Mouse (Mus musculus) left cerebral cortex, adult 2 months (tissue): ENCODE measurements around the gene Slco3a1. TPM values are rescaled to one million over a fixed set of nuclear protein-coding genes. Genes with fewer than 3 reads are reported as not detected.
"Not testable (repeated sequence)": the region's sequence is repeated elsewhere in the genome, so short reads cannot be mapped to it uniquely, and the experiment has no call there.

Experiments
- DNase-seq, 2 experiments: peaks; one replicate each; pipeline ENCODE4 v3.0.0; 2021 to 2022; ENCODE audit warnings: low spot score in 2 of 2, mixed read lengths in 1 of 2; ENCODE audit errors: extremely low spot score in 1 of 2
- H3K27ac ChIP-seq: fragments of 200-600 bp; 2 replicates; pipeline ENCODE4 v1.8.1; 2022
- H3K4me3 ChIP-seq: fragments of 200-600 bp; 2 replicates; pipeline ENCODE4 v1.8.1; 2022
- CTCF ChIP-seq: fragments of 200-600 bp; IDR thresholded peaks from 2 replicates; pipeline ENCODE4 v1.8.1; 2022; ENCODE audit warnings: antibody characterized with exemption, mild to moderate bottlenecking, moderate library complexity
- intact Hi-C: fragments of 180-260 bp; cut with DNase I; formaldehyde crosslinking; loops from one replicate; pipeline ENCODE4 v1.15.1; 2025
- total RNA-seq, 2 experiments: library from RNA; stranded (reverse); gene quantifications; 2 replicates each; pipeline ENCODE4 v1.2.3; 2021

The Slco3a1 gene
- total RNA-seq, 2 experiments from 2014 or later, result 54.9 to 56.8 TPM

DNA sequence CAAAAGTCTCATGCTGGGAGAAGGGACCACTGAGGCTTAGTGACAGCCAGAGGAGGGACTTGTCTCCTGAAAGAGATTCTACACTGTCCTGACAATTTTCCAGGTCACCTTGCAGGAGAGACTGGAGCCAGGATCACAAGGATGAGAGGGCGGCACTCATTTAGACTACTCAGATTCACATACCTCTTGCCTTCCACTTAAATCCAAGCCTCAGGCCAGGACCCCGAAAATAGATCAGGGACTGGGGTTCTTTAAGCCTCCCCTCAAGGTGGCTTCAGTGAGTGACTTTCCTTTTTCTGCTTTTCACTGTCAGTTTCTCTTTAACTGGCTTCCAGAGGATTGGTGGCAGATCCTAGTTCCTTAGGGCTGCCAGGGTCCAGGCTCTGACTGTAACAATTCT, 133.0 kb downstream of the Slco3a1 start:
- TF ChIP-seq CTCF, result no peak
- intact Hi-C loops, result no loop called here
- DNase-seq, result no peak
- Histone ChIP-seq H3K4me3 (no peak overlapping the region), H3K27ac (no peak overlapping the region)

DNA sequence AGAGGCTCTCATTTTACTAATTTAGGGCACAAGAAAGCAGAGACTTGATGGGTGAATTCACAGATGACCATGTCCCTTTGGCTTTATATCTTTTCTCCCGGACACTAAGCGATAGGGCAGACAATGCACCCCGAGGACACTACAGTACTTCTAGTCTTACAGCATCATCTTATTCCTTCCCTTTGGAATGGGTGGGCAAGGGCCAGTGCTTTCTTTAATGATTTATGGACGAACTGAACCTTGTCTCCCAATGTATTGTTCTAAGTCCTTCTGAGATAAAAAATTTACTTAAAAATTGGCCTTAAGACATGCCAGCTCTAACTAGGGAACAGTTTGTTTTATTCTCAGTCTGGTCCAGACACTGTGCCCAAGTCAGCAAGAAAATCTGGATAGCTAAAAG, 134.9 kb downstream of the Slco3a1 start:
- intact Hi-C loops, result no loop called here
- Histone ChIP-seq H3K4me3 (no peak overlapping the region), H3K27ac (no peak overlapping the region)
- DNase-seq, result no peak
- no peak for TF ChIP-seq CTCF

DNA sequence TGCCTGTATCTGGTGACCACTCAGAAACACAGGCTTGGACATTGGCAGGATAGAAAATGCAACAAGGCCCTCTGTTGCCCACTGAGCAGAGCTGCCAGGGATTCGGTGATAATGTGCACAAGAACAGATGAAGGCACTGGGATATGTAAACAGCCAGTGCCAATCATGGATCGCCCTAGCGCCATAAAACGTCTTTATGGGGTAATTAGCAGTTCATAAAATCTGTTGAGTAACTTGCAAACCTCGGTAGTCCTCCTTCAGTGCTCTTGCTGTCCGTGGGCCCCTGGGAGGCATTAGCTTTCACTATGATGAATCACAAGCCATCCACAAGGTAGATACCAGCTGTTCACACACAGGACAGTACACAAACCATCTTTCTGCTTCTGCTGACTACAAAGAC, 137.6 kb downstream of the Slco3a1 start:
- Histone ChIP-seq H3K27ac (no peak overlapping the region), H3K4me3 (no peak overlapping the region)
- DNase-seq, result no peak
- no peak for TF ChIP-seq CTCF
- intact Hi-C loops, result no loop called here

DNA sequence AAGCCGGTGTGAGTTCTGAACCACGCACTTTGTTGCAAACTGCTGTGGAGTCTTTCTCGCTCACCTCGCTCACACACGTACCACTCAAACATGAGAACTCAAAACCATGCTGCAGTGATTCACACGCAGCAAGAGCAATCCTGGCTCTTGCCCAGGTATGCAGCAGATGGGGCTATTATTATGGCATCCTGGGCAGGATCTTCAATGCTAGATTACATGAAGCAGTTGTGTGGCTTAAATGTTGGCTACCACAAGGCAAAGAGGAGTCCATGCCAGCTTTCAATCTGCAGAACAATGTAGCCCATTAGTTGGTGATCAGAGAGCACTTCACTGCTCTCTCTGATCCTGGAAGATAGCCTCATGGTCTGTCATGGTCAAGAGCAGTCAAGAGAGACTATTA, 139.3 kb downstream of the Slco3a1 start:
- DNase-seq, result no peak
- no peak overlapping the region for H3K27ac ChIP-seq
- intact Hi-C loops, result no loop called here
- TF ChIP-seq CTCF, result no peak
- H3K4me3 ChIP-seq, result no peak overlapping the region

DNA sequence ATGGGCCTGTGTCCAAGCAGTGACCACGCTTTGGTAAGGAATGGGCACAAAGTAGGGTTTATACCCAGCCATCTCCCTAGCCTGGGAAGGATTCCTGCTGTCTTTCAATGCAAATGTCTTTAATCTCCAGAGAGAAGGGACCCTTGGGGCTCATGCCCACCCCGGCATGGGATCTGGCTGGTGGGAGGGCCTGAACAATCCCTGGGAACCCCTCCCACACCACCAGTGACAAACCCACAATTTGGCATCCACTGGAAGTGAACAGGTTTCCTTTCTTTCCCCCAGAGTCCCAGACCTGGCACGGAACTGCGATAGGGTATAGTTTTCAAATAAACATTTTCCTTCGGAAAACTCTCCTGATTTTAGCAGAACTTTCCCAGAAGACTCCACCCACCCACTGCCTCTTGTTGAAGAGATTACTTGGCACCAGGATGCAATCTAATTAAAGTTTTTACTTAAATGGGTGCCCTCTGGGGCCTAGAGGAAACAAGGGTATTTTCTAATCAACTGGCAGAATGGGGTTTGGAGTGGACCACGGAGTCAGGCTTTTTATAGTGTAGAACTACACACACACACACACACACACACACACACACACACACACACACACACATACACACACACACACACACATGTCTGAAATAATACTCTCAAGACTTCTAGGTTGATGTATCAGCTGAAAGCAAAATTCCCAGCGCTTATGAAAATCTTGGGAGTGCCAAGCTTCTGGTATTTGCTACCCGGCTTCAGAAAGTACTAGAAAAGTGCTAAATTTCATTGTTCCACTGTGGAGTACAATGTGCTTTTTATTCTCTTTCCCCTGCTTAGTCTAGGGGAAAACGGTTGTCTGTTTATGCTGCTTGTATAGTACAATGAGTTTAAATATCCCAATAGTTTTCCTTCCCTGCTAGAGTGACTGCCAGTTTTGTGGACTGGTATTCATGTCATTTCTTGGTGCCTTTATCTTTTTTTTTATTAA, 140.6 kb downstream of the Slco3a1 start:
- no peak for TF ChIP-seq CTCF
- Histone ChIP-seq H3K4me3 (no peak overlapping the region), H3K27ac (no peak overlapping the region)
- no peak for DNase-seq
- intact Hi-C loops, result no loop called here

DNA sequence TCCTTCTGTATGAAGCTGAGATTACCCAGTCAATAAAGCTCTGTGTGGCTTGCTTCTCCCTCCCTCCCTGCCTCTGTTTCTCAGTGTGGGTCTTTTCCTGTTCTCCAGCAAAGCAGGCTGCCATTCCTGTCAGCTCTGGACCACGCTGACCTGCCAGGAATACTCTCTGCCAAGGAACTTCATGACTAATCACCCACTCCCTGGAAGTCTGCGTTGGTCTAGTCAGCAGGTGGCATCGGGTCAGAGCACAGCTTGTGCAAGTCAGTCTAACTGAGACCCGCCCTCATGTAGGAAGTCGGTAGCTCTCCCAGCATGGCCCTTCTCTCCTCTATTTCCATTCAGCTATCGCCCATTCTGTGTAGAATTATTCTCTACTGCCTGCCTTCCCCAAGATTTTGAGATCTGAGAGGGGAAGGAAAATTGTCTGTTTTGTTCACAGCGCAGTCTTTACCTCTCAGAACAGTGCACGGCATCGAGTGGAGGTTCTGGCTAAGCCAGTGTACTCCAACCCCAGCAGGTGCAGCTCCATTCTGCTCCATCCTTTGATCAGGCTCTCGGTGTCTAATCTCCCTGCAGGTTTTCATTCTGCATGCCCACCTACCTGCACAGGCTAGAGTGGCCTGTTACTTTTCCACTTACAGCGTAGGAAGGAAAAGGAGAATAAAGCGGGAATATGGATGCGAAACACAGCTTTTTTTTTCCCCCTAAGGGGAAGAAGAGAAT, 145.8 kb downstream of the Slco3a1 start:
- intact Hi-C loops, result no loop called here
- no peak for DNase-seq

DNA sequence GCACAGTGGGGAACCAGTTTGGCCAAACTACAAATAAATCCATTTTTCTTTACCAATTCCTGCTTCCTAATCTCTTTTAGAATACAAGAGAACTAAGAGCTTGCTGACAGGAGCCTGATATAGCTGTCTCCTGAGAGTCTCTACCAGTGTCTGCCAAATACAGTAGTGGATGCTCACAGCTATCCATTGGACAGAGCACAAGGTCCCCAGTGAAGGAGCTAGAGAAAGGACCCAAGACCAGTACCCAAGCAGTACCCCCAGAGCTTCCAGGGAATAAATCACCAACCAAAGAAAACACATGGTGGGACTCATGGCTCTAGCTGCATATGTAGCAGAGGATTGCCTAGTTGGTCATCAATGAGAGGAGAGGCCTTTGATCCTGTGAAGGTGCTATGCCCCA, 146.7 kb downstream of the Slco3a1 start:
- intact Hi-C loops, H3K4me3 ChIP-seq, DNase-seq, H3K27ac ChIP-seq: not testable (repeated sequence)

More for the DNA sequence above, 145.8 kb downstream of the Slco3a1 start:
- no peak for TF ChIP-seq CTCF
- H3K4me3 ChIP-seq, result no peak overlapping the region
- no peak overlapping the region for H3K27ac ChIP-seq

DNA sequence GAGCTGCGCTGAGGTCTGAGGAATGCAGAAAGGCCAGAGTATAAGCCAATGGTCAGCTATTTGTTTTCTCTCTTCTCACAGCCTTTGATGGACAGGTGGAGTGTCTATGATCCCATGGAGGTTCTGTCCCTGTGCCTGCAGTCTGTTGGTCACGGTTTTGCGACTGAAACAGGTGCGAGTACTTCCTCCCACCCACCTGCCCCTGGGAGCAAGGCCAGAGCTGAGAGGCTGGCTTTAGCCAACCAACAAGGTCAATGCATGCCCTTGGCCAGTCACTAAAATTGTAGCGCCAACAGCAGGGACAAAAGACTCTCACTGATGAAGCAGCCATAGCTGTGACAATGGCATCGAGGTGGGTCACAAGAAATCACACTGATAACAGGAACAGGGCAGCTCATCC, 154.9 kb downstream of the Slco3a1 start:
- no peak overlapping the region for H3K4me3 ChIP-seq
- intact Hi-C loops, result no loop called here
- DNase-seq, result no peak
- H3K27ac ChIP-seq, result no peak overlapping the region
- TF ChIP-seq CTCF, result no peak

DNA sequence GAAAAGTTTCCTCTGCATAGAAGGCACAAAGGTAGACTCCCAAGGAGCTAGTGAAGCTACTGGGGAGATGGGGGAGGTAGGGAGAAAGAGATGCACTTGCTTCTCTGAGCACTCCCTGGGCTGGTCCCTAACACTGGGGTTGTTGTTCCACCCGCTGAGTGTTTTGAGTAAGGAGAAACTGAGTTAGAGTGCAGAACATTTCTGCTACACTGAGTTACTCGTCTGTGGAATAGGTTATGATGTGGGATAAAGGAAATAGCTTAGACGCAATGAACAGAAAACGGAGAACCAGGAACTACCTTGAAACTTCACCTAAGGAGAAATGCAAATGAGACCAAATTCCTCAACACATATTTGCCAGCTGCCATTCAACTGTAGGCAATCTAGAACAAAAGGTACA, 155.4 kb downstream of the Slco3a1 start:
- H3K27ac ChIP-seq, result no peak overlapping the region
- no peak for TF ChIP-seq CTCF
- intact Hi-C loops, result no loop called here
- no peak for DNase-seq
- no peak overlapping the region for H3K4me3 ChIP-seq

DNA sequence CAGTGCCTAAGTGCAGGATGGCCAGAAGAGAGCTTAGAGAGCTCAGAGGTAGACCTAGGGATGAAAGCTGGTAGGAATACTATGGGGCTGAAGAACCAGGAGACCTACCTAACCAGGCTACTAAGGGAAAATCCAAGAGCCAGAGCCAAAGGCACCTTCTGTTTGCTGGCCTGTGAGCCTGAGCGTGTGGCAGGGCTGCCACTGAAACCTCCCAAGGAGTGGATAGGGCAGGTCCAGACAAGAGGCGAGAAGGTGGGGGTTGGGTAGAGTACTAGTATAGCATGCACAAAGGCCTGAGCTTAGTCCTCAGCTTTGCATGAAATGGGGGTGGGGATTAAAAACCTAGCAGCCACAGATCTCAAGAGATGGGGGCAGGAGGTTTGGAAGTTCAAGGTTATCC, 156.3 kb downstream of the Slco3a1 start:
- intact Hi-C loops, result no loop called here
- no peak for TF ChIP-seq CTCF
- no peak overlapping the region for H3K27ac ChIP-seq
- no peak for DNase-seq
- H3K4me3 ChIP-seq, result no peak overlapping the region

DNA sequence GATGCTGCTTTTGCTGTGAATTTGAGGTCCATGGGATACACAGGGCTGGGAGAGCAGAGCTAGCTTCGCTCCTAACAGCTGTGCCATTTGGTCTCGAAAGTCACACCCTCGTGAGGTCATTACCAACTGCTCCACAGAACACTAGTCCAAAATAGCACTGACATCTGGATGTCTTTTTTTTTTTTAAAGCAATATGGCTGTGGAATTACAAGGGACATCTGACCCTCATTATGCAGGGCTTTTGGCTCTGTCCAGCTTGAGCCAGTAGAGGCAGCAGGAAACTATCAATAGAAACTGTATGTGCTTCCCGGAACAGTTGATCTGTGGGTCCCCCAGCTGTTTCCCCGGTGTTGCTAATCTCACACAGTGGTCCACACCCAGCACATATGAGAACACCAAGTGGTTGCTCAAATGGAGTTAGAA, 163.1 kb downstream of the Slco3a1 start:
- Histone ChIP-seq H3K27ac (no peak overlapping the region), H3K4me3 (no peak overlapping the region)
- TF ChIP-seq CTCF, result no peak
- intact Hi-C loops, result no loop called here
- no peak for DNase-seq

DNA sequence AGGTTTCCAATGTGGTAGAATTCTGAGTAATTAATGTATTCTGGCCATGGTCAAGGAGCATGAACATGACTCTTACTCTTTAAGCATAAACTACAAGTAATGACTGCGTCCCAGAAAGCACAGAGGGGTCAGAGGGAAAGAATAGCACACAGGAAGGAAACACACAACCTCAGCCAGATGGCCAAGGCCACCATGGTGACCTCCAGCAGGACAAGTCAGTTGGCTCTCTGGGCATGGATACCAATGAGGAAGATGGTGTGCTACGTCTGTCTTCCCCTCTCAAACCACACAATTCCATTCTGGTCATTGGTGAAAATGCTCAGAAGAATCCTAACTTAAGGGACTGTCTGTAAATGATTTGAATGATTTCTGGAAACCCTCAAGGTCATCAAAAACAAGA, 165.0 kb downstream of the Slco3a1 start:
- H3K4me3 ChIP-seq, result no peak overlapping the region
- DNase-seq, result no peak
- no peak for TF ChIP-seq CTCF
- intact Hi-C loops, result no loop called here
- no peak overlapping the region for H3K27ac ChIP-seq
